Mouse (Mus musculus) hindbrain, embryonic 15.5 days (tissue): ENCODE results near the gene Gm44502. TPM values are rescaled to one million over a fixed set of nuclear protein-coding genes. Genes with fewer than 3 reads are reported as not detected.

Experiments
- ATAC-seq: fragments of 200-750 bp; cut with Nextera tagmentation; 2 replicates; pipeline ENCODE4 v1.8.0; 2017; ENCODE audit warnings: low read depth, moderate number of reproducible peaks, moderate TSS enrichment; ENCODE audit not compliant: low FRiP score
- H3K27ac ChIP-seq: fragments of 300-500 bp; sonication (generic); replicated peaks from 2 replicates; pipeline ENCODE4 v1.5.1; 2015; ENCODE audit warnings: mild to moderate bottlenecking, inconsistent platforms
- H3K27me3 ChIP-seq: fragments of 300-500 bp; sonication (generic); 2 replicates; pipeline ENCODE4 v1.6.1; 2015; ENCODE audit warnings: control low read depth, inconsistent platforms
- H3K36me3 ChIP-seq: fragments of 300-500 bp; sonication (generic); 2 replicates; pipeline ENCODE4 v1.6.1; 2015; ENCODE audit warnings: control low read depth, inconsistent platforms
- H3K4me1 ChIP-seq: fragments of 300-500 bp; sonication (generic); replicated peaks from 2 replicates; pipeline ENCODE4 v1.6.1; 2015; ENCODE audit warnings: control low read depth, inconsistent platforms
- H3K4me2 ChIP-seq: fragments of 300-500 bp; sonication (generic); 2 replicates; pipeline ENCODE4 v1.6.1; 2015; ENCODE audit warnings: moderate library complexity, mild to moderate bottlenecking, inconsistent platforms
- H3K4me3 ChIP-seq: fragments of 300-500 bp; sonication (generic); 2 replicates; pipeline ENCODE4 v1.5.1; 2015; ENCODE audit warnings: mild to moderate bottlenecking, inconsistent platforms
- H3K9ac ChIP-seq: fragments of 300-500 bp; sonication (generic); 2 replicates; pipeline ENCODE4 v1.6.1; 2015; ENCODE audit warnings: inconsistent platforms
- H3K9me3 ChIP-seq: fragments of 300-500 bp; sonication (generic); 2 replicates; pipeline ENCODE4 v1.6.1; 2016; ENCODE audit warnings: control low read depth, inconsistent platforms
- WGBS: fragments of 180-500 bp; shearing (Covaris S2); methylation state at CpG from one replicate; pipeline ENCODE4 v1.1.7; 2015; 5-methylcytosine and 5-hydroxymethylcytosine counted together
- polyA plus RNA-seq: library from polyadenylated mRNA; unstranded; fragments of >200 nt; fragmentation: Nextera tagmentation; extraction: Ambion mirVana; gene quantifications from 2 replicates; pipeline ENCODE4 v1.2.1, GENCODE M21; 2015

Gm44502 gene
- polyA plus RNA-seq, 1 experiment from 2014 or later: not detected

DNA sequence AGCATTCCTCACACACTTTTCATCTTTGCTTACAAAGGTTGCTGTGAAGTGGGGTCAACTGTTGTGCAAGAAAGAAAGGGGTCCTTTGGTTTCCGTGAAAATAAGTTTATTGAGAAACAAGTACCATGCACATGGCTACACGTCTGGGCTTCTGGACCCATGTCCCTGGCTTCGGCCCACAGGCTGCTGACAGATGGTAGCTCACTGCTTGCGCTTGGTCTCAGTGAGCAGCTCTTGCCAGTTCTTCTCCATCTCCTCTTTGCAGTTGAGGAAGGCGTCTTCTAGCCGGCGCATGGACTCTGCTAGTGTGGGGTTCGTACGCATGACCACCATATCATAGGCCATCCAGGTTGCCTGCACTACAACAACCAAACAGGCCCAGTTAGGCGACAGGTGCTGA, 39.4 kb downstream of the Gm44502 start:
- H3K4me3 ChIP-seq: no peak overlapping the region
- H3K27ac ChIP-seq: no peak overlapping the region
- H3K27me3 ChIP-seq: no peaks in the 10 kb centered on the region
- H3K9ac ChIP-seq: no peak overlapping the region
- H3K36me3 ChIP-seq: no peaks in the 10 kb centered on the region
- no peak overlapping the region for H3K4me2 ChIP-seq
- no peaks in the 10 kb centered on the region for H3K4me1 ChIP-seq
- no peak for ATAC-seq
- no peaks in the 10 kb centered on the region for H3K9me3 ChIP-seq
- 90% methylated on average over 10 of the region's 10 CpGs for WGBS

DNA sequence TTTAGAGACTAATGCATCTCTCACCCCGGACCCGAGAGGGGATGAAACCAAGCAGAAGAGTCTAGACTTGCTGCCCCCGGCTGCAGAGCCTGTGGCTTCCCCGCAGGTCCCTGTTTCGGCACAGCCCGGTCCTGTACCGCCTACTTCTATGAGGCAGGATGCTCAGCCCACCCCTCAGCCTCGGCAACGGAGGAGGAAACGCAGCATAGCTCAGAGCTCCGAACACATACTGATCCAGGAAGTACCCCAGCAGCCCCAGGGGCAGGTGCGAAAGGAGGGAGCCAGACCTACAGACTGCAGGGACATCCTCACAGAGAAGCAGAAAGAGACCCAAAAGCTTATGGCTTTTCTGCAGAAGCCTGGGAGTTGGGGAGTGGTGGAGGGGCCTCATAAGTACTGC, 42.4 kb downstream of the Gm44502 start:
- Histone ChIP-seq H3K9ac (no peak overlapping the region), H3K27me3 (no peaks in the 10 kb centered on the region), H3K36me3 (no peaks in the 10 kb centered on the region), H3K4me2 (no peak overlapping the region), H3K4me3 (no peak overlapping the region), H3K9me3 (no peaks in the 10 kb centered on the region), H3K4me1 (no peaks in the 10 kb centered on the region), H3K27ac (no peak overlapping the region)
- no peak for ATAC-seq
- 48% methylated on average over 12 of the region's 12 CpGs for WGBS

DNA sequence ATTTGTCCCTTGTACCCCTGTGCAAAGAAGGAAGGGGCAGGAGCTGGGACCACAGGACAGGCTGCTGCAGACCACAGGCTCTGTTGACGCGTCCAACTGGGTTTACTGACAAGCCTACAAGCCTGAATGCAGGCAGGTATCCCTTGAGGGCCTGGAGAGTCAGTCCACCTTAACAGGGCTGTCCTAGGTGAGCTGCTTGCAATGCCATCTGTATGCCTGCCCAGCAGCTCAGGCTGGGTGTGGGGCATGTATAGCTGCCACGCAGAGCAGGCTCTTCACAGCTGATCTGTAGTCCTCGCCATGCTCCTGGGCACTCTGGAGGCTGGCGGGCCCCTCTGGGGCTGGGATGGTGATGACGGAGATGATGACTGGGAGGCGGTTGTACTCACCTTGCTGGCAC, 44.9 kb downstream of the Gm44502 start, which contains the start of gene Klhdc7b:
Gene Klhdc7b, plus strand, starts transcription at position 301 of the 400 bp plus-strand sequence.
- no peak within 1 kb of the TSS for H3K4me2 ChIP-seq
- H3K4me1 ChIP-seq: 0 out of 2 replicates have a peak, but pooled peaks cover under 1% of the 10 kb centered on the region
- H3K9me3 ChIP-seq: no peaks in the 10 kb centered on the region
- H3K27ac ChIP-seq: no peak within 1 kb of the TSS
- H3K9ac ChIP-seq: no peak within 1 kb of the TSS
- 93% methylated on average over 7 of the region's 7 CpGs for WGBS
- no peak for ATAC-seq
- H3K4me3 ChIP-seq: no peak within 1 kb of the TSS
- H3K27me3 ChIP-seq: peaks cover 15% of the 10 kb centered on the region
- H3K36me3 ChIP-seq: no peaks in the 10 kb centered on the region

DNA sequence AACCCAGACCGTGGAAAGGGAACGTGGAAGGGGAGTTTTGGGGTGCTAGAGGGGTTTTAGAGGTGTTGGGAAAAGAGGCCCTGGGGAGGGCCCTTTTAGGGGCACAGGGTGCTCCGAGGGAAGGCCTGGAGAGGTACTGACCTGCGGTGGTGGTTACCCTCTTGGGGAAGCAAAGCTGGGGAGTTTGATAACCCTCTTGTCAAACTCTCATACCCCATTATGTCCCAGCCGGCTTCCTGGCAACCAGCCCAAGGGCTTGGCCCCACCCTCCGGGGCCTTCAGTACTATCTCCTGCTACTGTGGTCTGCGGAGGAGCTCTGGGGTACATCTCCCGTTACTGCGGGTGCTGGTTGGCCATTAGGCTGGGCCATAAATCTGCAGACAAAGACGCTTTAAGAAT, 50.1 kb downstream of the Gm44502 start:
- H3K9me3 ChIP-seq: no peaks in the 10 kb centered on the region
- ATAC-seq: no peak
- H3K4me2 ChIP-seq: peak overlapping the region; percentile 60
- no peaks in the 10 kb centered on the region for H3K36me3 ChIP-seq
- WGBS: 9% methylated on average over 10 of the region's 10 CpGs
- H3K9ac ChIP-seq: no peak overlapping the region
- H3K4me3 ChIP-seq: peak overlapping the region; percentile 39
- no peak overlapping the region for H3K27ac ChIP-seq
- H3K27me3 ChIP-seq: peaks cover 52% of the 10 kb centered on the region
- H3K4me1 ChIP-seq: peaks cover 19% of the 10 kb centered on the region

DNA sequence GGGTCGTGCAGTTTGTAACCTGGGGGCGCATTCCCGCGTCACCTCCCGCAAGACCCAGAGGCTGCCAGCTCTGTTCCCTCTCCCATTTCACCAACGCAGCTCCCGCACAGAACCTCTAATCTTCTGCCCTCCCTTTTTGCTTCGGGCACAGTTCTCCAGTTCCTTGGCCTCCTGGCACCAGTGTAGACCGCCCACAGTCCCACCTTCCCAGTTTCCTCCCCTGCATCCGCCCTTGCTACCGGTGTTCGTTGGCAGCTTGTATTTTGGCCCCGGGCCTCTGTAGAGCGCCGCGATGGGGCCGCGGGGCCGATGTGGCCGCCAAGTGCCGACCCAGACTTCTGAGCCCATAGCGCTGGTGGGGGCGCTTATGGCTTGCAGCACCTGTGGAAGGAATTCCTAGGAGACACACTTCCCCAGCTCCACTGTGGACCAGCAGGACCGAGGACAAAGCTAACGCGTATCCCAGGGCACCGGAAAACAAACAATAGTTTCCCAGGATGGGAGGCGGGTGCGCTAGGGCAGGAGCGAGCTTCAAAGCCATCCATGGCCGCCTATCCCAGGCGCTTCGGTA, 50.6 kb downstream of the Gm44502 start, which contains the start of gene Odf3b:
Gene Odf3b, minus strand, starts transcription at position 452 of the 571 bp plus-strand sequence.
- H3K9me3 ChIP-seq: no peaks in the 10 kb centered on the region
- ATAC-seq: no peak
- H3K4me1 ChIP-seq: peaks cover 23% of the 10 kb centered on the region
- H3K27me3 ChIP-seq: peaks cover 52% of the 10 kb centered on the region
- peak within 1 kb of the TSS; percentile 39 for H3K4me3 ChIP-seq
- H3K27ac ChIP-seq: no peak within 1 kb of the TSS
- peak within 1 kb of the TSS; percentile 32 for H3K9ac ChIP-seq
- peak within 1 kb of the TSS; percentile 60 for H3K4me2 ChIP-seq
- no peaks in the 10 kb centered on the region for H3K36me3 ChIP-seq
- WGBS: under 1% methylated on average over 33 of the region's 33 CpGs

DNA sequence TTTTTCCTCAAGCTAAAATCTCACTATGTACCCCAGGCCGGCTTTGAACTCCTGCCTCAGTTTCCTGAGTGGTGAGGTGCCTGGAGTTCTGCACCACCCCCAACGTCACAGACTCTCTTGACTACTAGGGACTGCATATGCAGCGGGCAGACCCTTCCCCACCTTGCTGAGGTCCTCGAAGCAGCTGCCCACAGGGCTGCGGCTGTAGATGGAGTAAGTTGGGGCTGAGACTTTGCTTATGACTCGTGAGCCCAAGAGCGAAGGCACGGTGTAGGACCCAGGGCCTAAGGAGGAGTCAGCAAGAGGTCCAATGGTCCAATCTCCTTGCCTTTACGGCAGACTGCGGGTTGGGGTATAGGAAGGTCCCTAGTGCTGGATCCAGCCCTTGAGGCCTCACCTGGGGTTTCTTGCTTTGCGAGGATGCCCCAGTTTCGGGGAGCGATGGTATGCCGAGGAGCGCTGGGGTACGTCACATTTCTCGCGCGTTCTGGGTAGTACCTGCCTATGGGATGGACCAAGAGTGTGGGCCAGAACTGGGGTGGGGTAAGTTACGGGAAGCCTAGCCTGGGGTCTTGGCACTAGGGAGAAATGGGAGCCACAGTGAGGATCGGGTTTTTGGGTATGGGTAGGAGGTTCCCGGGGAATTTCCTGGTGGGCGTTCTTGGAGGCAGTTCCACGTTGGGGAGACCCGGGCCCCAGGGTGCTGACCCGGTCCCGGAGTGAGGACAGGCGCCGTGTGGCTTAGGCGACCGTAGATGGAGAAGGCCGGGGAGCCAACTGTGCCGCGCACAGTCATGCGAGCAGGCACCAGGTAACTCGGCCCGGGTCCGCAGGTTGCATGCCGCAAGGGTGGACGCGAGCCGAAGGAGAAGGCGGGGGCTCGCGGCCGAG, 51.3 kb downstream of the Gm44502 start:
- WGBS: 11% methylated on average over 46 of the region's 46 CpGs
- Histone ChIP-seq H3K27me3 (peaks cover 52% of the 10 kb centered on the region), H3K9me3 (no peaks in the 10 kb centered on the region), H3K27ac (no peak overlapping the region), H3K4me1 (peaks cover 25% of the 10 kb centered on the region), H3K36me3 (no peaks in the 10 kb centered on the region), H3K4me2 (peak overlapping the region; percentile 60), H3K9ac (peak overlapping the region; percentile 32), H3K4me3 (peak overlapping the region; percentile 39)
- ATAC-seq: no peak

DNA sequence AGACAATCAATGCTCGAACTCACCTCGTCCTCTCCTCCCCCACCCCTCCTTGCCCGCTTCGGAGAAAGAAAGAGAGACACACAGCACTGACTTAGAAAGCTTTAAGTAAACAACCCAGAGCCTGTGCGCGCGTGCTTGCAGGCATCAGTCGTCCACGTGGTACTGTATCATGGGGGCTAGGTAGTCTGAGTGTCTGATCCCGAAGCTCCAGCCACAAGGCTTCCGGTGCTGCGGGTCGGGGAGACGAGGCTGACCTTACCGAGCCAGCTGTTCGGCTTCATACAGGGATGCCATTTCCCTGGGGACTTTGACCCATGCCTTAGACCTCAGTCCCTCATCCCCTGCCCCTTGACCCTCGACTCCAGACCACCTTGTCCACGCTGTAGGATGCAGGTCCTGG, 52.1 kb downstream of the Gm44502 start:
- 0 out of 2 replicates have a peak overlapping the region, but pooled peaks have one; percentile 6 for H3K4me3 ChIP-seq
- peaks cover 33% of the 10 kb centered on the region for H3K4me1 ChIP-seq
- H3K9me3 ChIP-seq: no peaks in the 10 kb centered on the region
- no peak overlapping the region for H3K9ac ChIP-seq
- no peaks in the 10 kb centered on the region for H3K36me3 ChIP-seq
- H3K4me2 ChIP-seq: peak overlapping the region; percentile 17; the same call in 1 of the 2 replicates
- H3K27me3 ChIP-seq: peaks cover 52% of the 10 kb centered on the region
- ATAC-seq: no peak
- no peak overlapping the region for H3K27ac ChIP-seq
- WGBS: 13% methylated on average over 18 of the region's 18 CpGs

DNA sequence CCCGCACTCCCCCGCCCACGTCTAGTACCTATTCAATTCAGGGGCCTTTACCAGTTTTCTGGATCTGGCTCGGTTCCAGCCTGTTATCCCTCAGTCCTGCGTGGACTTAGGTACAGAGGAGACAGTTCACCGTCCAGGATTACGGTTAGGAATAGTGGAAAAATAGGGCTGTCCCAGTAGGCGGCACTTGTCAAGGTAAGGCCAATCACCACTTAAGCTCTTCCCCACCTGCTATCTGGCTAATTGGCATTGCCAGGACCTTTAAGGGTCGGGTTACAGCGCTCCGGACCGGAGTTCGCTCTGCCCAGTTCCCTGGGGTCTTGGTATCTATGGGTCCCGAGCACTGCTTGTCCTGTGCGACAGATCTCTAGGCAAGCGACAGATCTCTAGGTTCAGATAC, 52.5 kb downstream of the Gm44502 start, which contains the start of gene Tymp:
Gene Tymp, minus strand, starts transcription at position 83 of the 400 bp plus-strand sequence.
- Histone ChIP-seq H3K36me3 (peaks cover 3% of the 10 kb centered on the region), H3K27ac (no peak within 1 kb of the TSS), H3K27me3 (peaks cover 52% of the 10 kb centered on the region), H3K4me3 (0 out of 2 replicates have a peak within 1 kb of the TSS, but pooled peaks have one; percentile 6), H3K4me2 (peak within 1 kb of the TSS; percentile 17; the same call in 1 of the 2 replicates), H3K9ac (no peak within 1 kb of the TSS), H3K9me3 (no peaks in the 10 kb centered on the region), H3K4me1 (peaks cover 36% of the 10 kb centered on the region)
- no peak for ATAC-seq
- 23% methylated on average over 16 of the region's 16 CpGs for WGBS

DNA sequence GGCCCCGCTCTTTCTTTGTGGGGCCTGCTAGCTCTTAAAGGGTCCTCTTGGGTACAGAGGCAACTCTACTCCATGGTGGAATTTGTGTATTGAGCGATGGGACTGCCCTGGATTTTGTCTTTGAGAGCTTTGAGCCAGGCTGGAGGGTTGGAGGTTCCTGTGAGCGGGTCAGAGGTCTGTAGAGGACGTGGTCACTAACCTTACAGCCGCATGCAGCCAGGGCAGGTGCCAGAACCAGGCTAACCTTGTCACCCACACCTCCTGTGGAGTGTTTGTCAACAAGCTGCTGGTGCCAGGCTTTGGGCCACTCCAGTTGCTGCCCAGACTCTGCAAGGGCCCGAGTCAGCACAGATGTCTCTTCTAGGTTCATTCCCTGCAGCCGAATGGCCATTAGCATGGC, 53.5 kb downstream of the Gm44502 start:
- WGBS: 82% methylated on average over 7 of the region's 7 CpGs
- H3K4me1 ChIP-seq: peaks cover 36% of the 10 kb centered on the region
- H3K9ac ChIP-seq: no peak overlapping the region

DNA sequence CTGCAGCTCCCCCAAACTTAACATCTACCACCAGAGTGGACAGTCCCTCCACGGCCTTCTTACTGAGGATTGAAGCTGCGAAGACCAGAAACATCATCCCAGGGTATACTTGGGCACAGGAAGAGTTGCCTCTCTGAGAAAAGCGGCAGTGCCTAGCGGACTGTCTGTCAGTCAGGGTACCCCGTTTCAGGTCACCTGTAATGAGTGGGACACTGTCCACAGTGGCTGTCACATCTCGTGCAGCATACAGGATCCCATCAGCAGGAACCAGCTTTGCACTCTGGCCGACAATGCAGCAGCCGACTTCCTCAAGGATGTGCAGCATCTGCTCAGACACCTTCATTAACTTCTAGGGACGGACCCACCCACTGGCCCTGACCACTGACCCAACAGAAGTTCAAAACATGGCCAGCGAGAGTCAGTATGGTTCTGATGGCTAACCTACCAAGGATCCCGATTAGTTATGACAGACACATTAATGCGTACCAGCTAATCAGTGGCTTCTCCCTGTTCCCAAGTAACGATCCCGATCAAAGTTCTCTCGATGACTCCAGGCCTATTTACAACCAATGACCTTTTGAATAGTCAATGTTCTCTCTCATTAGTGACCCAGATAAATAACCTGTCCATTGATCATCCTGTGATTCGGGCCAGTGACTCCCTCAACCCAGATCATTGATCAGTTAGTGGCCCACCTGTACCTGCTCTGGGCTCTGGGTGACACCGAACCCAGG, 54.5 kb downstream of the Gm44502 start:
- ATAC-seq: no peak

More for the DNA sequence above, 53.5 kb downstream of the Gm44502 start:
- H3K9me3 ChIP-seq: no peaks in the 10 kb centered on the region
- H3K4me3 ChIP-seq: no peak overlapping the region
- H3K4me2 ChIP-seq: no peak overlapping the region
- no peak for ATAC-seq
- no peak overlapping the region for H3K27ac ChIP-seq
- peaks cover 49% of the 10 kb centered on the region for H3K27me3 ChIP-seq
- H3K36me3 ChIP-seq: peaks cover 12% of the 10 kb centered on the region

DNA sequence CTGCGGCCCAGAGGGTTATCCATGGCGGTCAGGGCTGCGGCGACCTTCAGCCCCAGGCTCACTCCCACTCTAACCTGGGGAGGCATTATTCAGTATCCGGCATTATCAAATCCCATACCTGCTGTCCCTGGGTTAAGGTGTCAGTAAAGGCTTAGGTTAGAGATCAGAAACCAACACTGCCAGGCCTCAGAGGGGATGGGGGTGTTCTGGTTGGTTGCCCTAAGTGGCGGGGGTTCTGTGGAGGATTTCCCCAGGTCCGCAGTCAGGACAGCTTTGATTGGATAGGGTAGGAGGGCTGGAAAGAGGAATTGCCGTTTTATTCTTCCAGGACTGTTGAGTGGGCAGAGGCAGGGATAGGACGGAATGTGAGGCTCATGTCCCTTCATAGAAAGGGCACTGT, 55.2 kb downstream of the Gm44502 start:
- H3K36me3 ChIP-seq: peaks cover 29% of the 10 kb centered on the region
- H3K27me3 ChIP-seq: peaks cover 35% of the 10 kb centered on the region
- 0 out of 2 replicates have a peak, but pooled peaks have one; percentile 6 for ATAC-seq
- 52% methylated on average over 9 of the region's 9 CpGs for WGBS
- H3K27ac ChIP-seq: peak overlapping the region; percentile 97
- peak overlapping the region; percentile 89 for H3K9ac ChIP-seq
- peak overlapping the region; percentile 92 for H3K4me3 ChIP-seq
- peaks cover 33% of the 10 kb centered on the region for H3K4me1 ChIP-seq
- no peaks in the 10 kb centered on the region for H3K9me3 ChIP-seq
- peak overlapping the region; percentile 91 for H3K4me2 ChIP-seq

More for the DNA sequence above, 54.5 kb downstream of the Gm44502 start:
- Histone ChIP-seq H3K9me3 (no peaks in the 10 kb centered on the region), H3K27me3 (peaks cover 39% of the 10 kb centered on the region), H3K27ac (no peak overlapping the region), H3K9ac (no peak overlapping the region), H3K4me1 (peaks cover 36% of the 10 kb centered on the region), H3K4me3 (peak overlapping the region; percentile 92; the same call in 1 of the 2 replicates), H3K36me3 (peaks cover 23% of the 10 kb centered on the region), H3K4me2 (peak overlapping the region; percentile 91; the same call in 1 of the 2 replicates)
- 93% methylated on average over 17 of the region's 17 CpGs for WGBS
